Mouse (Mus musculus) cerebellum, adult (tissue): ENCODE data around the gene Trmt2a.

Source experiments
- ATAC-seq: cut with Nextera tagmentation; 2 replicates; pipeline ENCODE4 v1.9.2; 2017; ENCODE audit warnings: mild to moderate bottlenecking, moderate library complexity, mixed read lengths; ENCODE audit not compliant: insufficient number of reproducible peaks, low FRiP score, low TSS enrichment

The Trmt2a gene

GRCm38 (mm10) chr16:18248433-18249363 lies at the start of gene Trmt2a, which contains the start of gene Ranbp1:
Gene Trmt2a (plus strand): TSS chr16:18248679.
Gene Ranbp1 (minus strand): TSS chr16:18248732.
- peak; percentile 88 for ATAC-seq

DNA sequence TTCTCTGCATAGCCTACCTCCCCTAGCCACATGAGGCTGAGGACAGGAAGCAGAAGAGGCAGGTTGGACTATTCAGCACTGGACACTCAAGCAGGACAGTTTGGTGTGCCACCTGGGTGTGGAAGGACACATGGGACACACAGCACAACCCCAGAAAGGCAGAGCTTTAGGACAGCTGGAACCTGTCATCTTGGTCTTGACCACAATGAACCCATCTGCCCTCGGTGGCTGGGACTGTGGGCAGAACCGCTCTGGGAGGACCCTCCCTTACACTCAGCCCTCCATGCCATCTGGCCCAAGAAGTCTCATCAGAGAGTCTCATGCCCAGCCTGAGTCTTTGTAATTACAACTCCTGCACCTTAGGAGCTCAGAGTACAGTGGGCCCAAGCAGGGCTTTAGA lies 48.4 kb upstream of the Trmt2a start:
- no peak for ATAC-seq

DNA sequence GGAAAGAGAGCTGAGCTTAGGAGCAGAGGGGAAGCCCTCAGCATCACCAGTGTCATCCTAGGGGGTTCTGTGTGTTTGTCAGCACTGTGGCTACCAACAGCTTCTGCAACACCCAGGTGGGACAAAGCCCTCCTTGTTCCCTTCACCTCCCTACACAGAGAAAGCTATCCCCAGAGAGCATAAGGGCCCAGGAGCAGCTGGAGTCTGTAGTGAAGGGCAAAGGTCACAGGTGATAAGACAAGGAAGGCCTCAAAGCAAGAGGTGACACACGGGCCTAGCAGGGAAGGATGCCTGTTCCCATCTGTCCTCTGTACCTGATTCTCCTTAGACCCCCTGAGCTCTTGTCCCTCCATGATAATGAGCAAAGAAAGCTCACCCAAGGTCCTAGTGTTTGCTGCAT lies 46.9 kb upstream of the Trmt2a start:
- no peak for ATAC-seq

DNA sequence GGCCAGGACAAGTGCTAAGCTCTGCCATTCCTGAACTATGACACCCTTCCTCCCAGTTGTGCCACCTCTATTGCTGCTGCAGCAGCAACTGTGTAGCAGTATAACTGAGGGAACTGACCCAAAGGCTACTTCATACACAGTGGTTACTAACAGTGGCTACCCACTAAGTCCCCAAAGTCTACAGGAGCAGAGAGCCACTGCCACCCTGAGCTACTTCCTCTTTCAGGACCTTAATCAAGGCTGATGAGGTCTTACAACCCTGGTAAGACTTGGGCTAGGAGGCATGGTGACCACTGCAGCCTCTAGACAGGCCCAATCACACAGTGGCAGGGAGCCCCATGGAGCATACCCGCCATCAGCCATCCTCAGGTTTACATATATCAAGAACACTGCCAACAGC lies 46.4 kb upstream of the Trmt2a start:
- no peak for ATAC-seq

GRCm38 (mm10) chr16:18203430-18204091 lies 44.9 kb upstream of the Trmt2a start:
- no peak for ATAC-seq

DNA sequence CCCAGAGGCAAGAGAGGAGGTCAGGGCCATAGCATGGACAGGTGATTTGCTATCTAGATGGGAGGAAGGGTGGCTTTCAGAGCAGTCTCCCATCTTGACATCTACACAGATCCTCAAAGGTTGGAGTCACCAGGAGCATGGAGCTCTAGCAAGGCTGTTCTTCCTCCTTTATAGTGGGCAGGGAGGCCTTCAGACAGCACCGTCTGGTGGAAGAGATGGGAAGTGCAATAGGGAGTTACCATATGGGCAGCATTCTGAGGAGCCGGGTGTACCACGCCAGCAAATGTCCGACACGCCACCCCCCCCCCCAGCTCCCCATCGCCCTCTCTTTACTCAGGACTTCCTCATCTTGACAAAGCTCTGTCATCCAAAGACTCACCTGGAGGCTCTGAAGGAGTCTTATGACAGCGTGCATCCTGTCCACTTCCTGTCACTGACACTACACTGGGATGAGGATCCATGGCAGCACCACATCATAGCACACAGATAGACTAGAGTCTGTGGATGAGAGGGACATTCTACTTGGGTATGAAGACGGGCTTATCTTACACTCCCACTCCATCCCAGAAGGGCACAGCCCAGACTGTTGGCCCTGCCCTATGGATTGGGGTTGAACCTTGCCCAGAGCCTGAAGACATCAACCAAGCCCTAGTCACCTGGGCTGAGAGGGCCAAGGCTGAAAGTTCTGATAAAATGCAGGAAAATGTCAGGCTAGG lies 37.6 kb upstream of the Trmt2a start:
- ATAC-seq, result peak; percentile 23; the same call in 1 of the 2 replicates

DNA sequence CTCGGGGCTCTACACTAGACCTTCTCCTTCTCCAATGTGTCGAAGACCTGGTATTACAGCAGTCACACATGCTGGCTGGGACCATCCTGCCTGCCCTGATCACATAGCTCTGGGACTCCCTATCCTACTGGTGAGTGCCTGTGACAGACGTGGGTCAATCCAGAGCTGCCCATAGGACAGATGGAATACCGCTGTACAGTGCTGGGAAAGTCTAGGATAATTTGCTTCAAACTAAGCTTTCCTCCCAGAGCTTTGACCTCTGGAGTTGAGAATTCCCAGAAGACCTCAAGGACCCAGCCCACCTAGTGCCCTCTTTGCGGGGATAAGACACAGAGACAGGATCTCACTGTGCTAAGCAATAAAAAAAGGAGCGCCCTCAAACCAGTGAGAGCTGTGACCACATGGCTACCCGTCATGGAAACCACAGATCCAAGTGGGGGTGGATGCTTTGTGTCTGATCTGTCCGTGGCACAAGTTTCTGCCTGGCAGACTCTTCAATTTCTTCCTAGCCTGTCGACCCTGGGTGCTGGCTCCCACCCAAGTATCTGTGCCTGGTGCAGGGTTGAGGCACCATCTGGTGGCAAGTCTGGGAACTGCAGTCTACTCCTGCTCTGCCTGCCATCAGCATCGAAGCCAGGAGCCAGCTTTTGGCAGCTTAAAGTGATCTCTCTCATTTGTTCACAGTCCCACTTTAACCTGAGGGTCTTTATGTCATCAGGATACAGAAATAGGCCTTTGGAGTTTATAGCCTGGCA lies 36.9 kb upstream of the Trmt2a start:
- ATAC-seq, result peak; percentile 38; the same call in 1 of the 2 replicates

DNA sequence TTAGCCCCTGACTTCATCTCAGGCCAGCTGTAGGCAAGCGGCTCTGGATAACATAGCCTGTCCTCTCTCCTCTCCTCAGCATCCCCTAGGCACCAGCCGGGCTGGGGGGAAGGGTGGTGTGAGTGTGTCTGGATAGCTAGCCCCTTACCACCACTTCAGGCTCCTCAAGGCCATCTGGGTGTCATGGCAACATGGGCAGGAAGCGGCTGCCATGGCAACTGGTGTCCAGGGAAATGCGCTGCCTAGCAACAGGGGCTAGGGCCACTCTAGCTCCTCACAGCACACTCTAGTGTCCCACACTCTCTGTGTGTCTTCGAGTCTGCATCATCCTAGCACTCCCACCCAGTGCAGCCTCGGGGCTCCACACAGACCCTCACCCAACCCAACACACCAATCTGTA lies 34.8 kb upstream of the Trmt2a start:
- no peak for ATAC-seq

- no peak for ATAC-seq
Measured at GRCm38 (mm10) chr16:18214858-18215257, 33.6 kb upstream of the Trmt2a start.

GRCm38 (mm10) chr16:18217579-18217978 lies 30.9 kb upstream of the Trmt2a start, which contains the start of gene Ccdc188:
Gene Ccdc188 (plus strand): TSS chr16:18217879.
- no peak for ATAC-seq

- no peak for ATAC-seq
Measured at GRCm38 (mm10) chr16:18218580-18218996, 29.9 kb upstream of the Trmt2a start.

DNA sequence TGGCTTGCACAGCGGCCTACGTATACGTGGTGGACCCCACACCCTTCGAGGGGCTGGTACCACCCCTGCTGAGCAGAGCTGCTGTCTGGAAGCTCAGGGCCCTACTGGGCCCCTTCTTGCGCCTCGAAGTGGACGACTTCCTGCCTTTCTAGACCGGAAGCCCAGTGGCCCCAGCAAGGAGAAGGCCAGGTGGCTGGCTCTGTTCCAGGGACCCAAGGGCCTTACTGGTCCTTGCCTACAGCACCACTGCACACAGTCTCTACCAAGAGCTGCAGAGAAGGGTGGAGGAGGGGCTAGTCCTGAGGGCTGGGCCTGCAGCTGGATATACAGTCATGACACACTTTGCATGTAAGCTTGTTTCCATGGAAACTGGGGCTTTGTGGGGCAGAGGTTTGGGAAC lies 28.5 kb upstream of the Trmt2a start:
- no peak for ATAC-seq

- no peak for ATAC-seq
Measured at GRCm38 (mm10) chr16:18220856-18221542, 27.5 kb upstream of the Trmt2a start.

DNA sequence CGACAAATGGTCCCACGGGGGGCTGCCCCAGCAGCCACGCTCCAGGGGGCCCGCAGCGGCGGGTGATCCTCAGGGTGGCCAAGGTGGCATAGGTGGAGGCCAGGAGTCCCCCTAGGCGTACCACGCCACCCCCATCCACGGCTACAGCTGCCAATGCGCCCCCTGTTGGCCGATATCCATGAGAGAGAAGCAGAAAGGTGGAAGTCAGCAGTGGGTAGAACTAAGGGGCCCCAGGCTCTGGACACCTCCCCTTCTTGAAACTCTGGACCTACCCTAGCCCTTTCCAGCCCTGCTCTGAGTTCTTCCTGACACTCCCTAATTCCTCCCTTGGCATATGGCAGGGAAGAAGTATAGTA lies 27.0 kb upstream of the Trmt2a start:
- no peak for ATAC-seq

DNA sequence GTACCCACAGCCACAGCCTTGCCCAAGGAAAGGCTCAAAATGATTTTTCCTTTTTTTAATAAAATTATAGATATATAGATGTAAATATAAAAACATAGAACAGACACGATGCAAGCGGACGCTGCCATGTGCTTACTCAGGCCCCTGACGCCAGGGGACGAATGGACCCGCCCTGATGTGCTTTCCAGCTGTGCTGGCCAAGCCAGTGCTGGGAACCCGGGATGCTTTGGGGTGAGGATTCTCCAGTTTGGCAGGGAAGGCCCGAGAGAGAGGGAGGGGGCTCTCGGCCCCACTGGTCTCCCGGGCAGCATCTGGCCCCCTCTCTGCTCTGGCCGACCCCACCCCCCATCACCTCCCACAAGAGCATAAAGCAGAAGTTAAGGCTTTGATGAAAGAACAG lies 26.3 kb upstream of the Trmt2a start:
- ATAC-seq, result no peak

GRCm38 (mm10) chr16:18227187-18227586 lies 21.3 kb upstream of the Trmt2a start:
- no peak for ATAC-seq

GRCm38 (mm10) chr16:18227897-18228422 lies 20.5 kb upstream of the Trmt2a start:
- ATAC-seq, result no peak

DNA sequence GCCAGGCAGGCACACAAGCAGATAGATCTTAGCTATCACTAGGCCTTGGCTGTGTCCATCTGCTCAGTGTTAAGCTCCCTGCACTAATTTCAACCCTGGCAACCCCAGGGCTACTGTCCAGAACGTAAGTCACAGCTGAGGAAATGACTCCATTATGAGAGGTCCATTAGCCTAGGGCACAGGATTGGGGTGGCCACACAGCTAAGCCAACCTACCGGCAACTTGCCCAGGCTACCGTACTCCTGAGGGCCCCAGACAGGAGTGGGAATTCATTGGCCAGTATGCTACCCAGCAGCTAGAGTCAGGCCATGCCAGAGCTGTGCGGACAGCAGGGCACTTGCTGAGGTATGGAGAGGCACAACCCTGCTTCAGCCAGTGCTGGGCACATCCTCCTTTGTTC lies 19.6 kb upstream of the Trmt2a start:
- peak; percentile 64 for ATAC-seq

- peak; percentile 24 for ATAC-seq
Measured at GRCm38 (mm10) chr16:18229622-18230021, 18.9 kb upstream of the Trmt2a start.
